Mouse (Mus musculus): ENCODE data around the gene Mt2. TPM values are rescaled to one million over a fixed set of nuclear protein-coding genes. Genes with fewer than 3 reads are reported as not detected.

Gene Mt2
- polyA plus RNA-seq, 1 experiment from 2014 or later: 155 TPM

DNA sequence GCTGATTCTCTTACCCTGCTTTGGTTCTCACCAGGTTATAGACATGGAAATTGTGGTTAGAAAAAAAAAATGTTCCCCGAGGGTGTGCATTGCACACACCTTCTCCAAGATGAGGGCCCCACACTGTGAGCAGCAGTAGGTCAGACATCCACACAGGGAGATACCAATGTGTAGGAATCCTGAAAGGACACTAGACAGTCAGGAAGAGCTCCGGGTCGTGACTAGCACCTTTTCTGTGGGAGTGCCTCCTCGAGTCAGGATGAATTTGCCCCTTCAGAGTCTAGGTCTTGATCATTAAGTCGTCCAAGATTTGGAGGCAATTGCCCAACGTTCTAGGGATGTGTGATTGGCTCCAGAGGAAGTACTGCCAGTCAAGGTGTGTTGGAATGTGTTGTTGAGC is 13.3 kb downstream of the Mt2 start:
- Histone ChIP-seq H3K9ac (ENCODE audit: low read length) (no peak overlapping the region), H3K9me3 (ENCODE audit: control insufficient read depth, low read length) (no peaks in the 10 kb centered on the region), H3K4me1 (replicated peaks; ENCODE audit: control insufficient read depth, insufficient read depth, low read length) (peaks cover 2% of the 10 kb centered on the region; the same call in 1 of the 2 replicates), H3K4me2 (ENCODE audit: low read length) (no peak overlapping the region), H3K4me3 (ENCODE audit: low read depth, low read length) (no peak overlapping the region), H3K27ac (ENCODE audit: low read depth) (no peak overlapping the region), H3K27me3 (replicated peaks; ENCODE audit: control insufficient read depth, insufficient read depth, low read length) (peaks cover 63% of the 10 kb centered on the region), H3K36me3 (ENCODE audit: control insufficient read depth, insufficient read depth, low read length) (no peaks in the 10 kb centered on the region)
- WGBS: 61% methylated on average over 6 of the region's 6 CpGs
- no peak for ATAC-seq (replicated peaks; ENCODE audit: low FRiP score, low TSS enrichment, low read depth)
- no peak for DNase-seq (ENCODE audit: low spot score)

DNA sequence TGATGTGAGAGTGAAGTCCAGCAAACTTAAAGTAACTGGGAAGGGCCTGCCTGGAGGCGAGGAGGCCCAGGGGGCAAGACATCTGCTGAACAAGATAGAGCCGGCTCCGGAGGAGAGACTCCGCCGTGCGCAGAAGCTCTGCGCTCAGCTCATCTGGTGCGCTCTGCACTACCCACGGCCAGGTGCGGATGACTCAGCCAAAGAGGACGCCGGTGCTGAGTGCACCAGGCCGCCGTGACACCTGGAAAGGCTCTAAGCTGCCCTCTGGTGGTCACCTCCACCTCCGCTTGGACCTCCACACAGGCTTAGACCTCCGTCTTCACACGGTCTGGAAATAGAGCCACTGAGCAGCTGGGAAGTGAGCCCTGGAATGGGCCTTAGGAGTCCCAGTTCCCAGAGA is 14.1 kb downstream of the Mt2 start:
- DNase-seq (ENCODE audit: low spot score) (peak; percentile 87), ATAC-seq (replicated peaks; ENCODE audit: low FRiP score, low TSS enrichment, low read depth) (peak; percentile 83)
- Histone ChIP-seq H3K9ac (ENCODE audit: low read length) (no peak overlapping the region), H3K4me2 (ENCODE audit: low read length) (peak overlapping the region; percentile 25), H3K27ac (ENCODE audit: low read depth) (no peak overlapping the region), H3K36me3 (ENCODE audit: control insufficient read depth, insufficient read depth, low read length) (no peaks in the 10 kb centered on the region), H3K9me3 (ENCODE audit: control insufficient read depth, low read length) (no peaks in the 10 kb centered on the region), H3K27me3 (replicated peaks; ENCODE audit: control insufficient read depth, insufficient read depth, low read length) (peaks cover 59% of the 10 kb centered on the region), H3K4me1 (replicated peaks; ENCODE audit: control insufficient read depth, insufficient read depth, low read length) (peaks cover 8% of the 10 kb centered on the region; the same call in 1 of the 2 replicates), H3K4me3 (ENCODE audit: low read depth, low read length) (no peak overlapping the region)
- WGBS: 2% methylated on average over 17 of the region's 17 CpGs

DNA sequence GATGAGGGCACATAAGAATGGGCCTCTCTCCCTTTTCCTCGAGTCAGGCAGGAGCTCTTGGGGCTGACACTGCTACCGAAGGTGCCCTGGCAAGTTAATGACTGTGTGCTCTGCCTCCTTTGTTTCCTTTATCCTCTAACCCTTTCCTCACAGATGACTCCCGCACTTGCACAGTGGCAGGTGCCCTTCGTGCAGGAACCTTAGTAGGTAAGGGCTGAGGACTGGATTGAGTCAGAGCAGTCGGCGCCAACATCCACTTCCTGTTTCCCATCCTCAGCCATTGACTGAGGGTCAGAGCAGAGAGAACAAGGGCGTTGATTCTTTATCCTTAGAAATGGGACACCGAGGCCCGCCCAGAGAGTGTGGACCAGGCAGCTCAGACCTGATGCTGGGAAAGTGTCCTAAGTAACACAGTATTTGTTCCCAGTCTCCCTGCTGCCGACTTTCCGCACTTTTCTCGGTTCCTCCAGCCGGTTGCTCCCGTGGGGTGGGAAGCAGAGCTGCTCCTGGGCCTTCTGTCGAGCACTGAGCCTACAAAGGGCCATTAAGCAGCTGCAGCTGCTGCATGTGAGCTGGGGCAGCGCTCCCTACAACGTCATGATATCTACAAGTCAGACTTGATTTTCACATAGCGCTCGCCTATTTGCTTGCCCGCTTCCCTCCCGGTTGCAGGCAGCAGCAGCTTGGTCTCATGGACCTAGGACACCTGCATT is 15.0 kb downstream of the Mt2 start:
- no peaks in the 10 kb centered on the region for H3K9me3 ChIP-seq (ENCODE audit: control insufficient read depth, low read length)
- peaks cover 8% of the 10 kb centered on the region; the same call in 1 of the 2 replicates for H3K4me1 ChIP-seq (replicated peaks; ENCODE audit: control insufficient read depth, insufficient read depth, low read length)
- 41% methylated on average over 21 of the region's 21 CpGs for WGBS
- H3K9ac ChIP-seq (ENCODE audit: low read length): no peak overlapping the region
- ATAC-seq (replicated peaks; ENCODE audit: low FRiP score, low TSS enrichment, low read depth) (no peak), DNase-seq (ENCODE audit: low spot score) (no peak)
- H3K27me3 ChIP-seq (replicated peaks; ENCODE audit: control insufficient read depth, insufficient read depth, low read length): peaks cover 51% of the 10 kb centered on the region
- H3K4me2 ChIP-seq (ENCODE audit: low read length): 0 out of 2 replicates have a peak overlapping the region, but pooled peaks have one; percentile 25
- no peak overlapping the region for H3K27ac ChIP-seq (ENCODE audit: low read depth)
- no peak overlapping the region for H3K4me3 ChIP-seq (ENCODE audit: low read depth, low read length)
- H3K36me3 ChIP-seq (ENCODE audit: control insufficient read depth, insufficient read depth, low read length): no peaks in the 10 kb centered on the region

DNA sequence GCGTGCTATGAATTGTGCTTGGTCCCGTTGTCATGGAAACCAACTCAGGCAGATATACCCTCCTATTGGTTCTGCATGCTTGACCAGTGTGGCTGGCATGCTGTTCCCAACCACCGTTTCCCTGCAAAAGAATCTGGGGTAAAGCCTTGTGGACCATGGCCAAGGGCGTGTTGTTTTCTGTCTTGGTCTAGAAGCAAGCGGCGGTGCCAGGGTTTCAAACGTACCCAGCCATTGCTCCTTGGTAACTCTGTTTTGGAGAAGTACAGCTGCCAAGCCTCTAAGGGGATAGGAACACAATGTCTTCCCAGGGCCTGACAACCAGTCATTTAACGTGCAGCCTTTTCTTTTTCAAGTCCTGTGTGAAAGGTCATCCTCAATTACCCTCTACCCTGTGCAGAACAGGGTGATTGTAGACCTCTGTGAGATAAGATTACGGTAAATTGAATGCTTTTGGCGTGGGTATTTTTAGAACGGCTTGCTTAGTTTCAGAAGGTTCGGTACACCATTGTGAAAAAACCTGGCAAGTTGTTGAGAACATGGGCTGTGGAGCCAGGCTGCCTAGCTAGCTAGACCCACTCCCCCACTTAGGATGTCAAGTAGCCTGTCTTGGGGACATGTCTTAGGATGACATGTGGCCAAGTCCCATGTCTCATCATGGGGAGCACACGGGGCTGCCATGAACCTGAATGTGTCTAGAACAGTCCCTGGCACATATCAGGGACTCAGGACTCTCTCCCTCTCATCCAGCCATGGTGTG is 17.0 kb downstream of the Mt2 start:
- ATAC-seq (replicated peaks; ENCODE audit: low FRiP score, low TSS enrichment, low read depth) (no peak), DNase-seq (ENCODE audit: low spot score) (no peak)
- no peaks in the 10 kb centered on the region for H3K9me3 ChIP-seq (ENCODE audit: control insufficient read depth, low read length)
- H3K27me3 ChIP-seq (replicated peaks; ENCODE audit: control insufficient read depth, insufficient read depth, low read length): peaks cover 31% of the 10 kb centered on the region
- no peak overlapping the region for H3K9ac ChIP-seq (ENCODE audit: low read length)
- no peaks in the 10 kb centered on the region for H3K36me3 ChIP-seq (ENCODE audit: control insufficient read depth, insufficient read depth, low read length)
- WGBS: 72% methylated on average over 13 of the region's 13 CpGs
- H3K27ac ChIP-seq (ENCODE audit: low read depth): no peak overlapping the region
- no peak overlapping the region for H3K4me3 ChIP-seq (ENCODE audit: low read depth, low read length)
- no peak overlapping the region for H3K4me2 ChIP-seq (ENCODE audit: low read length)
- H3K4me1 ChIP-seq (replicated peaks; ENCODE audit: control insufficient read depth, insufficient read depth, low read length): peaks cover 8% of the 10 kb centered on the region; the same call in 1 of the 2 replicates

DNA sequence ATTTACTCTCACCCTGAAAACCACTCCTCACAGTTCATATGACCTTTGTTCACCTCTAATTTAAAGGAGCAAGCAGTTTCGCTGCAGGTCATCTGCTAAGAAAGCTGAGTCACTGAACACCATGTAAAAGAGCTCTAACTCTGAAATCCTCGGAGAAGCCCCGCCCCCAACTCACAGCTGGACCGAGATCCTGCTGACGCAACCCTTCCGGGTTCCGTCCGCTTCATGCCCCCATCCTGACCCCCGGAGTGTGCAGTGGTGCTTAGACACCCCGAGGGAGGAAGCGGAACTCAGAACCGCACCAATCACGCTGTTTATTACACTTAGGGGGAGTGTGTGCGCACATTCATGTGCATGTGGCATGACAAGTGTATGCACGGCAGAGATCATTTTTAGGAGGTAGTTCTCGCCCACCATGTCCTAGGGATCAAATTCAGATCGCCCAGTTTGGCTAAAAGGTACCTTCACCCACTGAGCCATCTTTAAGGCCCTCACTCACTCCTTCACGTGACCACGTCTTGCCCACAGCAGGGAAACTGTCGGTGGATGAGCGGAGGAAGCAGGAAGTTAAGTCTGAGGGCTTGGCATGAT is 18.7 kb downstream of the Mt2 start:
- Histone ChIP-seq H3K9ac (ENCODE audit: low read length) (no peak overlapping the region), H3K4me3 (ENCODE audit: low read depth, low read length) (peak overlapping the region; percentile 25), H3K4me2 (ENCODE audit: low read length) (peak overlapping the region; percentile 56), H3K27me3 (replicated peaks; ENCODE audit: control insufficient read depth, insufficient read depth, low read length) (peaks cover 18% of the 10 kb centered on the region), H3K27ac (ENCODE audit: low read depth) (no peak overlapping the region), H3K36me3 (ENCODE audit: control insufficient read depth, insufficient read depth, low read length) (no peaks in the 10 kb centered on the region), H3K4me1 (replicated peaks; ENCODE audit: control insufficient read depth, insufficient read depth, low read length) (peaks cover 8% of the 10 kb centered on the region; the same call in 1 of the 2 replicates), H3K9me3 (ENCODE audit: control insufficient read depth, low read length) (no peaks in the 10 kb centered on the region)
- ATAC-seq (replicated peaks; ENCODE audit: low FRiP score, low TSS enrichment, low read depth) (peak; percentile 36; the same call in 1 of the 2 replicates), DNase-seq (ENCODE audit: low spot score) (peak; percentile 78)
- WGBS: 24% methylated on average over 21 of the region's 21 CpGs

DNA sequence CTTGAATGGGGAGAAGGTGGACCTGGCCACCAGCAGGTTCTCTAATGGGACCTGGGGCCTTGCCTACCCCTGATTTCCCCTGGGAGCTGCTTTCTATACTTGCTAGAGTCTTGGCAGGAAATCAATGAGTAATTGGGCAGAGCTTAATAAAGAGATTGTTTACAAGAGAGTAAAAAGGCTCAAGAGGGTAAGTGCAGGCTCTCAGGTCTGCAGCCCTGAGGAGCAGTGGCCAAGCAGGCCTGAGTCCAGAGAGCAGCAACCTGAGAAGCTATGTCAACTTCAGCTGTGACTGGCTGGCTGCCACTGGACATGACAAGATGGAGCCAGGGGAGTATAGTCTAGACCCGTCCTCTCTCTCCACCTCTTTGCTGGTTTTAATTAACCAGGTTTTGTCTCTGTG is 20.5 kb downstream of the Mt2 start:
- Histone ChIP-seq H3K9me3 (ENCODE audit: control insufficient read depth, low read length) (no peaks in the 10 kb centered on the region), H3K4me3 (ENCODE audit: low read depth, low read length) (no peak overlapping the region), H3K9ac (ENCODE audit: low read length) (no peak overlapping the region), H3K27ac (ENCODE audit: low read depth) (no peak overlapping the region), H3K4me2 (ENCODE audit: low read length) (no peak overlapping the region), H3K4me1 (replicated peaks; ENCODE audit: control insufficient read depth, insufficient read depth, low read length) (peaks cover 8% of the 10 kb centered on the region; the same call in 1 of the 2 replicates), H3K27me3 (replicated peaks; ENCODE audit: control insufficient read depth, insufficient read depth, low read length) (peaks cover under 1% of the 10 kb centered on the region; the same call in 1 of the 2 replicates), H3K36me3 (ENCODE audit: control insufficient read depth, insufficient read depth, low read length) (no peaks in the 10 kb centered on the region)
- no peak for ATAC-seq (replicated peaks; ENCODE audit: low FRiP score, low TSS enrichment, low read depth)
- 71% methylated on average over 1 of the region's 1 CpGs for WGBS
- no peak for DNase-seq (ENCODE audit: low spot score)

DNA sequence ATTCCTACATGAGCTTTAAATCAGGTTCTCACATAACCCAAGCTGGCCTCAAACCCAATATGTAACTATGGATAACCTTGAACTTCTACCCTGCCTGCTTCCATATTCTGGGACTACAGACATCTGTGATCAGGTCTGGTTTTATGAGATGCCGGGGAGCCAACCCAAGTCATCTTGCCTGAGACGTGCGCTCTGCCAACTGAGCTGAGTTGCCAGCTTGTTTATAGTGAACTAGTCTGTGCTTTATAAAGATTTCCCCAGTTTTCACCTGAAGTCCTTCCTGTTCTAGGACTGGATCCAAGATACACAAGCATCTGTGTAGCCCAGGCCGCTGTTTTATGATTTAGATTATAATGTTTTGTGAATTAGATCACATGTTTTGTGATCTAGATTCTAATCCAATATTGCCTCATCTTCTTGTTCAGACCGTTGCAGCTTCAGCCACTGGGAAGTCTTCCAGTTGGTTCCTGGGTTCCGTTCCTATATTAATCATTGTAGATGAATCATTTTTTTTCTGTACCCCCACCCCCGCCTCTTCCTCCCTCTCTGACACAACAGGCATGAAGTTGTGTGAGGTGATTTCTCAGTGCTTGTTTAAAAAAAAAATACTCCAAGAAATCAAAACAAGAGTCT is 22.2 kb downstream of the Mt2 start:
- 84% methylated on average over 7 of the region's 7 CpGs for WGBS
- no peak for ATAC-seq (replicated peaks; ENCODE audit: low FRiP score, low TSS enrichment, low read depth)

DNA sequence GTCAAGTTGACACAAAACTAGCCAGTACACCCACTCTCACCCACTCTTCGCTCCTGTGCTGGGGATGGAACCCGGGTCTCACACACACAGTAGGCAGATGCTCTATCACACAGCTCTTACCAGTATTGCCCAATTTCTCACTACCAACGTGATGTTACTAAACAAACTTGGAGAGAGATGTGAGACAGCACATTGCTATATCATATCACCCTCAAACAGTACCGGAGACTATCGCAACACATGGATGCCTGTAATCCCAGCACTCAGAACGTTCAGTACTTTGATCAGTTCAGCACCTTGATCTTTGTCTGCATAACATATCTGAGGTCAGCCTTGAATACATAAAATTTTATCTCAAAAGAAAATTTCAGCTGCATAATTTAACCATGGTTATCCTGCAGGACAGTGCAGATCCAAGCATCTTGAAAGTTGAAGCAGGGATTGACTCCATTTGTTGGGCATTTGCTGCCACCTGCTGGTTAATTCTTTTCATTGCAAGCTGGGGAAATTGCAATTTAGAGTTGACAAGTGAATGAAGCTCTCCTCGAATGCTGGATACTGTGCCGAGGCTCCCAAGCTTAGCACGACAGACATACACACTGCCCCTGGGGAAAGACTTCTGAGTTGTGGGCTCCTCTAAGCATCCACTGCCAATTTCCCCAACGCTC is 26.9 kb downstream of the Mt2 start:
- Histone ChIP-seq H3K27me3 (replicated peaks; ENCODE audit: control insufficient read depth, insufficient read depth, low read length) (no peaks in the 10 kb centered on the region), H3K4me3 (ENCODE audit: low read depth, low read length) (no peak overlapping the region), H3K9me3 (ENCODE audit: control insufficient read depth, low read length) (no peaks in the 10 kb centered on the region), H3K4me2 (ENCODE audit: low read length) (no peak overlapping the region), H3K4me1 (replicated peaks; ENCODE audit: control insufficient read depth, insufficient read depth, low read length) (no peaks in the 10 kb centered on the region), H3K36me3 (ENCODE audit: control insufficient read depth, insufficient read depth, low read length) (no peaks in the 10 kb centered on the region), H3K9ac (ENCODE audit: low read length) (no peak overlapping the region), H3K27ac (ENCODE audit: low read depth) (no peak overlapping the region)
- ATAC-seq (replicated peaks; ENCODE audit: low FRiP score, low TSS enrichment, low read depth) (peak; percentile 53; the same call in 1 of the 2 replicates), DNase-seq (ENCODE audit: low spot score) (peak; percentile 90)
- 46% methylated on average over 10 of the region's 10 CpGs for WGBS

More for the DNA sequence above, 22.2 kb downstream of the Mt2 start:
- H3K4me2 ChIP-seq (ENCODE audit: low read length): no peak overlapping the region
- DNase-seq (ENCODE audit: low spot score): no peak
- no peak overlapping the region for H3K9ac ChIP-seq (ENCODE audit: low read length)
- H3K27ac ChIP-seq (ENCODE audit: low read depth): no peak overlapping the region
- no peaks in the 10 kb centered on the region for H3K9me3 ChIP-seq (ENCODE audit: control insufficient read depth, low read length)
- no peaks in the 10 kb centered on the region for H3K27me3 ChIP-seq (replicated peaks; ENCODE audit: control insufficient read depth, insufficient read depth, low read length)
- H3K4me3 ChIP-seq (ENCODE audit: low read depth, low read length): no peak overlapping the region
- H3K36me3 ChIP-seq (ENCODE audit: control insufficient read depth, insufficient read depth, low read length): no peaks in the 10 kb centered on the region
- peaks cover 8% of the 10 kb centered on the region; the same call in 1 of the 2 replicates for H3K4me1 ChIP-seq (replicated peaks; ENCODE audit: control insufficient read depth, insufficient read depth, low read length)
